Mouse (Mus musculus): ENCODE results near the gene Ano6. TPM values are rescaled to one million over a fixed set of nuclear protein-coding genes. Genes with fewer than 3 reads are reported as not detected.

Ano6 gene
- polyA plus RNA-seq, 1 experiment from 2014 or later: 40.8 TPM

GRCm38 (mm10) chr15:95884658-95885620 is 94.3 kb downstream of the Ano6 start:
- peak overlapping the region; percentile 76 for H3K27ac ChIP-seq
- no peaks in the 10 kb centered on the region for H3K27me3 ChIP-seq (ENCODE audit: insufficient read depth, poor library complexity, severe bottlenecking)
- WGBS: 86% methylated on average over 10 of the region's 10 CpGs
- H3K4me1 ChIP-seq: peaks cover 68% of the 10 kb centered on the region
- H3K4me3 ChIP-seq: no peak overlapping the region
- DNase-seq (ENCODE audit: low spot score): no peak
- no peaks in the 10 kb centered on the region for H3K9me3 ChIP-seq
- peaks cover 4% of the 10 kb centered on the region; the same call in 1 of the 2 replicates for H3K36me3 ChIP-seq

GRCm38 (mm10) chr15:95885953-95886820 is 95.5 kb downstream of the Ano6 start:
- Histone ChIP-seq H3K27ac (peak overlapping the region; percentile 76), H3K4me3 (no peak overlapping the region), H3K9me3 (no peaks in the 10 kb centered on the region), H3K27me3 (ENCODE audit: insufficient read depth, poor library complexity, severe bottlenecking) (no peaks in the 10 kb centered on the region), H3K4me1 (peaks cover 56% of the 10 kb centered on the region), H3K36me3 (peaks cover 6% of the 10 kb centered on the region; the same call in 1 of the 2 replicates)
- 65% methylated on average over 18 of the region's 18 CpGs for WGBS
- DNase-seq (ENCODE audit: low spot score): peak; percentile 74

GRCm38 (mm10) chr15:95887365-95887764 is 96.7 kb downstream of the Ano6 start:
- Histone ChIP-seq H3K9me3 (no peaks in the 10 kb centered on the region), H3K27ac (peak overlapping the region; percentile 60; the same call in 1 of the 2 replicates), H3K27me3 (ENCODE audit: insufficient read depth, poor library complexity, severe bottlenecking) (no peaks in the 10 kb centered on the region), H3K4me3 (no peak overlapping the region), H3K36me3 (peaks cover 8% of the 10 kb centered on the region; the same call in 1 of the 2 replicates), H3K4me1 (peaks cover 51% of the 10 kb centered on the region)
- peak; percentile 73 for DNase-seq (ENCODE audit: low spot score)
- WGBS: 29% methylated on average over 5 of the region's 5 CpGs

GRCm38 (mm10) chr15:95888556-95888955 is 97.9 kb downstream of the Ano6 start:
- DNase-seq (ENCODE audit: low spot score): no peak
- Histone ChIP-seq H3K4me1 (peaks cover 43% of the 10 kb centered on the region), H3K27me3 (ENCODE audit: insufficient read depth, poor library complexity, severe bottlenecking) (no peaks in the 10 kb centered on the region), H3K36me3 (peaks cover 8% of the 10 kb centered on the region; the same call in 1 of the 2 replicates), H3K27ac (no peak overlapping the region), H3K4me3 (no peak overlapping the region), H3K9me3 (no peaks in the 10 kb centered on the region)
- 81% methylated on average over 5 of the region's 5 CpGs for whole genome bisulfite sequencing

GRCm38 (mm10) chr15:95890368-95890767 is 99.7 kb downstream of the Ano6 start:
- no peak for DNase-seq (ENCODE audit: low spot score)
- H3K4me1 ChIP-seq: peaks cover 33% of the 10 kb centered on the region
- no peaks in the 10 kb centered on the region for H3K27me3 ChIP-seq (ENCODE audit: insufficient read depth, poor library complexity, severe bottlenecking)
- WGBS: 90% methylated on average over 5 of the region's 5 CpGs
- H3K27ac ChIP-seq: no peak overlapping the region
- no peak overlapping the region for H3K4me3 ChIP-seq
- no peaks in the 10 kb centered on the region for H3K9me3 ChIP-seq
- H3K36me3 ChIP-seq: peaks cover 23% of the 10 kb centered on the region

GRCm38 (mm10) chr15:95892171-95892570 is 101.5 kb downstream of the Ano6 start:
- Histone ChIP-seq H3K27ac (no peak overlapping the region), H3K4me1 (peaks cover 15% of the 10 kb centered on the region), H3K4me3 (no peak overlapping the region), H3K27me3 (ENCODE audit: insufficient read depth, poor library complexity, severe bottlenecking) (no peaks in the 10 kb centered on the region), H3K9me3 (no peaks in the 10 kb centered on the region), H3K36me3 (peaks cover 28% of the 10 kb centered on the region)
- WGBS: 84% methylated on average over 4 of the region's 4 CpGs
- no peak for DNase-seq (ENCODE audit: low spot score)

- no peak overlapping the region for H3K27ac ChIP-seq
- H3K4me1 ChIP-seq: peaks cover 9% of the 10 kb centered on the region; the same call in 1 of the 2 replicates
- H3K36me3 ChIP-seq: peaks cover 28% of the 10 kb centered on the region
- H3K4me3 ChIP-seq: no peak overlapping the region
- no peaks in the 10 kb centered on the region for H3K27me3 ChIP-seq (ENCODE audit: insufficient read depth, poor library complexity, severe bottlenecking)
- DNase-seq (ENCODE audit: low spot score): no peak
- no peaks in the 10 kb centered on the region for H3K9me3 ChIP-seq
- WGBS: 82% methylated on average over 10 of the region's 10 CpGs
Measured at GRCm38 (mm10) chr15:95892929-95893328, 102.3 kb downstream of the Ano6 start.

- H3K9me3 ChIP-seq: no peaks in the 10 kb centered on the region
- no peaks in the 10 kb centered on the region for H3K27me3 ChIP-seq (ENCODE audit: insufficient read depth, poor library complexity, severe bottlenecking)
- H3K4me3 ChIP-seq: no peak overlapping the region
- 90% methylated on average over 7 of the region's 7 CpGs for WGBS
- no peak for DNase-seq (ENCODE audit: low spot score)
- H3K36me3 ChIP-seq: peaks cover 22% of the 10 kb centered on the region
- no peak overlapping the region for H3K27ac ChIP-seq
- H3K4me1 ChIP-seq: no peaks in the 10 kb centered on the region
Measured at GRCm38 (mm10) chr15:95895699-95896098, 105.1 kb downstream of the Ano6 start.

- no peak for DNase-seq (ENCODE audit: low spot score)
- Histone ChIP-seq H3K27ac (no peak overlapping the region), H3K4me1 (peaks cover 6% of the 10 kb centered on the region), H3K9me3 (no peaks in the 10 kb centered on the region), H3K27me3 (ENCODE audit: insufficient read depth, poor library complexity, severe bottlenecking) (no peaks in the 10 kb centered on the region), H3K4me3 (no peak overlapping the region), H3K36me3 (peaks cover 20% of the 10 kb centered on the region)
- 82% methylated on average over 12 of the region's 12 CpGs for WGBS
Measured at GRCm38 (mm10) chr15:95897653-95898052, 107.0 kb downstream of the Ano6 start.

- 86% methylated on average over 6 of the region's 6 CpGs for WGBS
- no peak for DNase-seq (ENCODE audit: low spot score)
- peaks cover 20% of the 10 kb centered on the region for H3K36me3 ChIP-seq
Measured at GRCm38 (mm10) chr15:95898438-95898837, 107.8 kb downstream of the Ano6 start.

GRCm38 (mm10) chr15:95902396-95902795 is 111.8 kb downstream of the Ano6 start:
- peaks cover 13% of the 10 kb centered on the region for H3K4me1 ChIP-seq
- 39% methylated on average over 5 of the region's 5 CpGs for WGBS
- H3K36me3 ChIP-seq: no peaks in the 10 kb centered on the region
- H3K9me3 ChIP-seq: no peaks in the 10 kb centered on the region
- peak; percentile 75 for DNase-seq (ENCODE audit: low spot score)
- no peaks in the 10 kb centered on the region for H3K27me3 ChIP-seq (ENCODE audit: insufficient read depth, poor library complexity, severe bottlenecking)
- no peak overlapping the region for H3K4me3 ChIP-seq
- 0 out of 2 replicates have a peak overlapping the region, but pooled peaks have one; percentile 2 for H3K27ac ChIP-seq

More at GRCm38 (mm10) chr15:95898438-95898837, 107.8 kb downstream of the Ano6 start:
- no peaks in the 10 kb centered on the region for H3K9me3 ChIP-seq
- no peak overlapping the region for H3K27ac ChIP-seq
- H3K4me3 ChIP-seq: no peak overlapping the region
- H3K4me1 ChIP-seq: peaks cover 10% of the 10 kb centered on the region
- H3K27me3 ChIP-seq (ENCODE audit: insufficient read depth, poor library complexity, severe bottlenecking): no peaks in the 10 kb centered on the region

GRCm38 (mm10) chr15:95904247-95904646 is 113.6 kb downstream of the Ano6 start:
- H3K27ac ChIP-seq: no peak overlapping the region
- 76% methylated on average over 14 of the region's 14 CpGs for WGBS
- H3K36me3 ChIP-seq: no peaks in the 10 kb centered on the region
- no peak for DNase-seq (ENCODE audit: low spot score)
- H3K9me3 ChIP-seq: no peaks in the 10 kb centered on the region
- no peaks in the 10 kb centered on the region for H3K27me3 ChIP-seq (ENCODE audit: insufficient read depth, poor library complexity, severe bottlenecking)
- peaks cover 13% of the 10 kb centered on the region for H3K4me1 ChIP-seq
- H3K4me3 ChIP-seq: no peak overlapping the region
